Mouse (Mus musculus) megakaryocyte, embryonic 14.5 days (primary cell): ENCODE data around the gene Gm13285.
"Not testable (repeated sequence)": the region's sequence is repeated elsewhere in the genome, so short reads cannot be mapped to it uniquely, and the experiment has no call there.

ENCODE experiments used
- FLI1 ChIP-seq: IDR thresholded peaks from 2 replicates; pipeline ENCODE4 v1.6.1; 2012; ENCODE audit warnings: low read length, inconsistent platforms, mixed read lengths
- GATA1 ChIP-seq: IDR thresholded peaks from 3 replicates; pipeline ENCODE4 v1.6.1; 2012; ENCODE audit warnings: mixed read lengths, low read length, inconsistent platforms, borderline replicate concordance

GRCm38 (mm10) chr4:88793936-88794675, 5.4 kb upstream of the Gm13285 start, which contains the start of gene Gm13275:
- not testable (repeated sequence) for TF ChIP-seq GATA1, FLI1
